In genomic region chr7:123964559-123965142, GRCm38 (mm10) we compare ENCODE assay signal across 10 mouse cellular contexts. TPM values are rescaled to one million over a fixed set of nuclear protein-coding genes. Genes with fewer than 3 reads are reported as not detected.
DNase-seq lines count a peak whose midpoint lies in the region; ATAC-seq and TF ChIP-seq lines count a peak whose summit lies in the region.
"Had no signal": no experiment of that assay in that cellular context is flagged by ENCODE, and none has a peak within 500 bp of the region (broad histone marks: within the 10 kb centered on the region; RNA-seq: fewer than 3 reads in every experiment).

No protein-coding gene starts in this region.

- H3K4me1 ChIP-seq in hindbrain, embryonic 11.5 days (replicated peaks; ENCODE audit: control insufficient read depth, insufficient read depth, low read length), result no peaks in the 10 kb centered on the region
- no peaks in the 10 kb centered on the region for H3K4me1 ChIP-seq in hindbrain, embryonic 16.5 days (ENCODE audit: control insufficient read depth, insufficient read depth, low read depth, low read length)
- H3K4me1 ChIP-seq in hindbrain, postnatal 0 days (ENCODE audit: insufficient read depth, low read length), result no peaks in the 10 kb centered on the region
- H3K4me1 ChIP-seq: hindbrain, embryonic 15.5 days; liver, embryonic 15.5 days had no signal

- H3K27me3 ChIP-seq in hindbrain, embryonic 11.5 days (ENCODE audit: control insufficient read depth, insufficient read depth, low read length), result no peaks in the 10 kb centered on the region
- H3K27me3 ChIP-seq in hindbrain, embryonic 16.5 days (replicated peaks; ENCODE audit: control insufficient read depth, insufficient read depth, low read length), result no peaks in the 10 kb centered on the region
- H3K27me3 ChIP-seq in hindbrain, postnatal 0 days (ENCODE audit: insufficient read depth, low read length), result no peaks in the 10 kb centered on the region
- H3K27me3 ChIP-seq: hindbrain, embryonic 15.5 days; liver, embryonic 15.5 days had no signal

- TF ChIP-seq CTCF in hindbrain, postnatal 0 days (IDR thresholded peaks at IDR 0.05; ENCODE audit: low read depth), result peak; percentile 60

- 50% methylated on average over 10 of the region's 10 CpGs for WGBS in hindbrain, embryonic 11.5 days
- WGBS in hindbrain, embryonic 16.5 days, result 59% methylated on average over 10 of the region's 10 CpGs
- 50% methylated on average over 10 of the region's 10 CpGs for WGBS in hindbrain, postnatal 0 days

- no peak overlapping the region for H3K4me2 ChIP-seq in hindbrain, embryonic 11.5 days (replicated peaks; ENCODE audit: low read depth, low read length)
- H3K4me2 ChIP-seq in hindbrain, embryonic 16.5 days (ENCODE audit: low read length), result no peak overlapping the region
- H3K4me2 ChIP-seq in hindbrain, postnatal 0 days (ENCODE audit: low read depth, low read length), result no peak overlapping the region
- H3K4me2 ChIP-seq: hindbrain, embryonic 15.5 days; liver, embryonic 15.5 days had no signal

- ATAC-seq in hindbrain, embryonic 11.5 days (ENCODE audit: low FRiP score), result no peak
- ATAC-seq in hindbrain, embryonic 16.5 days, result no peak
- no peak for ATAC-seq in hindbrain, postnatal 0 days

- no peaks in the 10 kb centered on the region for H3K36me3 ChIP-seq in hindbrain, embryonic 11.5 days (ENCODE audit: control insufficient read depth, insufficient read depth, low read length)
- no peaks in the 10 kb centered on the region for H3K36me3 ChIP-seq in hindbrain, embryonic 16.5 days (ENCODE audit: control insufficient read depth, insufficient read depth, low read length)
- H3K36me3 ChIP-seq in hindbrain, postnatal 0 days (ENCODE audit: insufficient read depth, low read length), result no peaks in the 10 kb centered on the region
- H3K36me3 ChIP-seq: hindbrain, embryonic 15.5 days; liver, embryonic 15.5 days had no signal

- H3K9me3 ChIP-seq in hindbrain, embryonic 11.5 days (ENCODE audit: control insufficient read depth, low read length), result no peaks in the 10 kb centered on the region
- peaks cover 3% of the 10 kb centered on the region; the same call in 1 of the 2 replicates for H3K9me3 ChIP-seq in hindbrain, embryonic 16.5 days (ENCODE audit: control insufficient read depth, low read length)
- H3K9me3 ChIP-seq in hindbrain, postnatal 0 days (ENCODE audit: low read length), result no peaks in the 10 kb centered on the region
- H3K9me3 ChIP-seq: hindbrain, embryonic 15.5 days; liver, embryonic 15.5 days had no signal

- intact Hi-C loops in heart, postnatal 10 days (cut with DNase I), result loop anchor here (5.0 kb wide), 1 partner anchor 1428 kb away; no protein-coding TSS in a partner anchor

- peak; percentile 40 for DNase-seq in hindbrain, embryonic 11.5 days (ENCODE audit: low spot score)
- DNase-seq in 3T3-L1 (ENCODE audit: low read depth, low spot score), result peak; percentile 7
- DNase-seq in Muller cell, postnatal 12 days (ENCODE audit: inconsistent ontology term), result peak; percentile 17
- peak; percentile 61 for DNase-seq in hindbrain, postnatal 0 days (ENCODE audit: low spot score)
- no peak for DNase-seq in adrenal gland, postnatal 36 days
- DNase-seq in heart, postnatal 10 days, result no peak
- DNase-seq in urinary bladder, postnatal 10 days (ENCODE audit: low spot score), result no peak

- no peak overlapping the region for H3K4me3 ChIP-seq in hindbrain, embryonic 11.5 days (ENCODE audit: low read depth, low read length)
- no peak overlapping the region for H3K4me3 ChIP-seq in hindbrain, embryonic 16.5 days (ENCODE audit: low read length)
- no peak overlapping the region for H3K4me3 ChIP-seq in hindbrain, postnatal 0 days (ENCODE audit: low read length)
- H3K4me3 ChIP-seq: hindbrain, embryonic 15.5 days; liver, embryonic 15.5 days had no signal

- H3K9ac ChIP-seq in hindbrain, embryonic 11.5 days (ENCODE audit: low read depth, low read length), result no peak overlapping the region
- no peak overlapping the region for H3K9ac ChIP-seq in hindbrain, embryonic 16.5 days (ENCODE audit: low read depth, low read length)
- H3K9ac ChIP-seq in hindbrain, postnatal 0 days (replicated peaks; ENCODE audit: low read length), result no peak overlapping the region
- H3K9ac ChIP-seq: hindbrain, embryonic 15.5 days; liver, embryonic 15.5 days had no signal

- no peak overlapping the region for H3K27ac ChIP-seq in hindbrain, embryonic 11.5 days (ENCODE audit: low read depth, low read length)
- no peak overlapping the region for H3K27ac ChIP-seq in hindbrain, embryonic 16.5 days (ENCODE audit: low read depth, low read length)
- H3K27ac ChIP-seq in hindbrain, postnatal 0 days, result no peak overlapping the region
- H3K27ac ChIP-seq: hindbrain, embryonic 15.5 days; liver, embryonic 15.5 days had no signal

RNA-seq across cellular contexts. Expression of gene Hs3st4, which starts 18.0 kb away (rescaled TPM):
- polyA plus RNA-seq in hindbrain, embryonic 11.5 days (2014; fragmentation: Nextera tagmentation; extraction: Ambion mirVana), result 0.32 and 0.43 TPM in 2 replicates
- polyA plus RNA-seq in hindbrain, embryonic 16.5 days (2015; fragmentation: Nextera tagmentation; extraction: Ambion mirVana), result 12.3 and 15.5 TPM in 2 replicates
- 20.7 and 20.9 TPM in 2 replicates for total RNA-seq in hindbrain, postnatal 0 days (2014; rRNA removed)
- 15.1 and 16.0 TPM in 2 replicates for polyA plus RNA-seq in hindbrain, postnatal 0 days (2015; fragmentation: Nextera tagmentation; extraction: Ambion mirVana)
- not detected for total RNA-seq in adrenal gland, postnatal 36 days (2021)
- total RNA-seq in heart, postnatal 10 days (2021), result under 1 TPM in 1 of 2 experiments, not detected in 1; 0.14 TPM
- polyA plus RNA-seq: liver, embryonic 15.5 days had no signal

Comparison
In these comparisons a context has a peak if more than half of its experiments do, and no peak if none do; other contexts are left out.
1. DNase-seq: peak in hindbrain, embryonic 11.5 days (single experiment), 3T3-L1 (single experiment), Muller cell, postnatal 12 days (single experiment) and hindbrain, postnatal 0 days (single experiment); none in adrenal gland, postnatal 36 days (0 of 2), heart, postnatal 10 days (0 of 2) and urinary bladder, postnatal 10 days (single experiment).
2. RNA of gene Hs3st4, which starts 18.0 kb away (total RNA-seq): 20.7 to 20.9 TPM in hindbrain, postnatal 0 days; 0.14 TPM in heart, postnatal 10 days and not detected in adrenal gland, postnatal 36 days; every median in the first group is over 10 times any median in the second.